Mouse (Mus musculus) neural tube, embryonic 12.5 days (tissue): ENCODE results near the gene Snapc2. TPM values are rescaled to one million over a fixed set of nuclear protein-coding genes. Genes with fewer than 3 reads are reported as not detected.

ENCODE experiments used
- ATAC-seq: fragments of 200-750 bp; cut with Nextera tagmentation; 2 replicates; pipeline ENCODE4 v1.8.0; 2017; ENCODE audit warnings: low read depth, mild to moderate bottlenecking, moderate TSS enrichment, moderate library complexity; ENCODE audit not compliant: low FRiP score
- H3K27ac ChIP-seq: fragments of 300-500 bp; sonication (generic); 2 replicates; pipeline ENCODE4 v1.5.1; 2016
- H3K27me3 ChIP-seq: fragments of 300-500 bp; sonication (generic); replicated peaks from 2 replicates; pipeline ENCODE4 v1.6.1; 2016; ENCODE audit warnings: mild to moderate bottlenecking
- H3K36me3 ChIP-seq: fragments of 300-500 bp; sonication (generic); 2 replicates; pipeline ENCODE4 v1.6.1; 2016; ENCODE audit warnings: mild to moderate bottlenecking
- H3K4me1 ChIP-seq: fragments of 300-500 bp; sonication (generic); 2 replicates; pipeline ENCODE4 v1.6.1; 2016
- H3K4me2 ChIP-seq: fragments of 300-500 bp; sonication (generic); replicated peaks from 2 replicates; pipeline ENCODE4 v1.6.1; 2016; ENCODE audit warnings: mild to moderate bottlenecking
- H3K4me3 ChIP-seq: fragments of 300-500 bp; sonication (generic); 2 replicates; pipeline ENCODE4 v1.5.1; 2016
- H3K9ac ChIP-seq: fragments of 300-500 bp; sonication (generic); 2 replicates; pipeline ENCODE4 v1.6.1; 2016; ENCODE audit warnings: mild to moderate bottlenecking
- H3K9me3 ChIP-seq: fragments of 300-500 bp; sonication (generic); 2 replicates; pipeline ENCODE4 v1.6.1; 2016; ENCODE audit warnings: mild to moderate bottlenecking
- WGBS: fragments of 180-500 bp; shearing (Covaris S2); methylation state at CpG from one replicate; pipeline ENCODE4 v1.1.7; 2016; 5-methylcytosine and 5-hydroxymethylcytosine counted together
- polyA plus RNA-seq: library from polyadenylated mRNA; unstranded; fragments of >200 nt; fragmentation: Nextera tagmentation; extraction: Ambion mirVana; gene quantifications from 2 replicates; pipeline ENCODE4 v1.2.1, GENCODE M21; 2016

Snapc2 gene
- polyA plus RNA-seq, 1 experiment from 2014 or later = 63.2 TPM

- 73% methylated on average over 4 of the region's 4 CpGs for WGBS
- no peaks in the 10 kb centered on the region for H3K9me3 ChIP-seq
- H3K27me3 ChIP-seq = no peaks in the 10 kb centered on the region
- peak overlapping the region; percentile 92 for H3K9ac ChIP-seq
- H3K27ac ChIP-seq = no peak overlapping the region; the same call in 1 of the 2 replicates
- peak overlapping the region; percentile 78 for H3K4me2 ChIP-seq
- H3K4me1 ChIP-seq = peaks cover 40% of the 10 kb centered on the region
- H3K4me3 ChIP-seq = peak overlapping the region; percentile 86
- H3K36me3 ChIP-seq = peaks cover 51% of the 10 kb centered on the region
- ATAC-seq = no peak
These were observed 4.5 kb downstream of the Snapc2 start for GRCm38 (mm10) chr8:4257350-4257749.

- peaks cover 40% of the 10 kb centered on the region for H3K4me1 ChIP-seq
- 2% methylated on average over 35 of the region's 35 CpGs for WGBS
- H3K27ac ChIP-seq = peak overlapping the region; percentile 89
- H3K4me3 ChIP-seq = peak overlapping the region; percentile 86
- peak overlapping the region; percentile 92 for H3K9ac ChIP-seq
- peak; percentile 77 for ATAC-seq
- no peaks in the 10 kb centered on the region for H3K27me3 ChIP-seq
- peaks cover 59% of the 10 kb centered on the region for H3K36me3 ChIP-seq
- peak overlapping the region; percentile 78 for H3K4me2 ChIP-seq
- no peaks in the 10 kb centered on the region for H3K9me3 ChIP-seq
These were observed 5.4 kb downstream of the Snapc2 start for GRCm38 (mm10) chr8:4258233-4258632.

GRCm38 (mm10) chr8:4258678-4259077 is 5.8 kb downstream of the Snapc2 start:
- H3K9me3 ChIP-seq = no peaks in the 10 kb centered on the region
- ATAC-seq = peak; percentile 76
- peak overlapping the region; percentile 89 for H3K27ac ChIP-seq
- WGBS = under 1% methylated on average over 32 of the region's 32 CpGs
- H3K4me1 ChIP-seq = peaks cover 38% of the 10 kb centered on the region
- H3K4me3 ChIP-seq = peak overlapping the region; percentile 86
- peak overlapping the region; percentile 78 for H3K4me2 ChIP-seq
- H3K27me3 ChIP-seq = no peaks in the 10 kb centered on the region
- H3K36me3 ChIP-seq = peaks cover 63% of the 10 kb centered on the region
- peak overlapping the region; percentile 92 for H3K9ac ChIP-seq

- H3K9ac ChIP-seq = peak within 1 kb of the TSS; percentile 92
- H3K4me2 ChIP-seq = peak within 1 kb of the TSS; percentile 78
- ATAC-seq = peak; percentile 90
- 6% methylated on average over 33 of the region's 33 CpGs for WGBS
- H3K4me3 ChIP-seq = peak within 1 kb of the TSS; percentile 86
- H3K27me3 ChIP-seq = no peaks in the 10 kb centered on the region
- peak within 1 kb of the TSS; percentile 89 for H3K27ac ChIP-seq
- H3K36me3 ChIP-seq = peaks cover 69% of the 10 kb centered on the region
- no peaks in the 10 kb centered on the region for H3K9me3 ChIP-seq
- peaks cover 32% of the 10 kb centered on the region for H3K4me1 ChIP-seq
These were observed 6.4 kb downstream of the Snapc2 start, which contains the start of gene Ctxn1 for GRCm38 (mm10) chr8:4259125-4259804. Gene Ctxn1 (minus strand): TSS chr8:4259274.

GRCm38 (mm10) chr8:4259805-4260170 is 6.9 kb downstream of the Snapc2 start:
- H3K36me3 ChIP-seq = peaks cover 72% of the 10 kb centered on the region
- no peaks in the 10 kb centered on the region for H3K9me3 ChIP-seq
- no peak overlapping the region for H3K4me3 ChIP-seq
- no peak overlapping the region for H3K4me2 ChIP-seq
- H3K27ac ChIP-seq = no peak overlapping the region
- ATAC-seq = no peak
- no peaks in the 10 kb centered on the region for H3K27me3 ChIP-seq
- no peak overlapping the region for H3K9ac ChIP-seq
- WGBS = 89% methylated on average over 4 of the region's 4 CpGs
- H3K4me1 ChIP-seq = peaks cover 31% of the 10 kb centered on the region

GRCm38 (mm10) chr8:4263105-4263791 is 10.4 kb downstream of the Snapc2 start:
- Histone ChIP-seq H3K4me1 (peaks cover 9% of the 10 kb centered on the region), H3K27me3 (no peaks in the 10 kb centered on the region), H3K27ac (no peak overlapping the region), H3K4me2 (no peak overlapping the region), H3K36me3 (peaks cover 83% of the 10 kb centered on the region), H3K4me3 (no peak overlapping the region), H3K9me3 (no peaks in the 10 kb centered on the region), H3K9ac (no peak overlapping the region)
- 88% methylated on average over 8 of the region's 8 CpGs for WGBS
- no peak for ATAC-seq

GRCm38 (mm10) chr8:4265160-4265914 is 12.5 kb downstream of the Snapc2 start:
- 95% methylated on average over 15 of the region's 15 CpGs for WGBS
- no peak overlapping the region for H3K4me3 ChIP-seq
- H3K9me3 ChIP-seq = no peaks in the 10 kb centered on the region
- H3K9ac ChIP-seq = no peak overlapping the region
- no peaks in the 10 kb centered on the region for H3K4me1 ChIP-seq
- ATAC-seq = no peak
- peaks cover 96% of the 10 kb centered on the region for H3K36me3 ChIP-seq
- H3K27ac ChIP-seq = no peak overlapping the region
- H3K27me3 ChIP-seq = no peaks in the 10 kb centered on the region
- H3K4me2 ChIP-seq = no peak overlapping the region

GRCm38 (mm10) chr8:4267627-4268026 is 14.7 kb downstream of the Snapc2 start:
- Histone ChIP-seq H3K4me2 (no peak overlapping the region), H3K4me3 (no peak overlapping the region), H3K9me3 (no peaks in the 10 kb centered on the region), H3K9ac (no peak overlapping the region), H3K4me1 (no peaks in the 10 kb centered on the region), H3K36me3 (peaks cover 90% of the 10 kb centered on the region), H3K27me3 (no peaks in the 10 kb centered on the region), H3K27ac (no peak overlapping the region)
- ATAC-seq = peak; percentile 64; the same call in 1 of the 2 replicates
- WGBS = 79% methylated on average over 15 of the region's 15 CpGs

- H3K36me3 ChIP-seq = peaks cover 85% of the 10 kb centered on the region
- H3K4me3 ChIP-seq = no peak overlapping the region
- no peaks in the 10 kb centered on the region for H3K9me3 ChIP-seq
- 93% methylated on average over 6 of the region's 6 CpGs for WGBS
- H3K27me3 ChIP-seq = no peaks in the 10 kb centered on the region
- no peak overlapping the region for H3K4me2 ChIP-seq
- no peak overlapping the region for H3K9ac ChIP-seq
- H3K27ac ChIP-seq = no peak overlapping the region
- peaks cover under 1% of the 10 kb centered on the region; the same call in 1 of the 2 replicates for H3K4me1 ChIP-seq
- ATAC-seq = no peak
These were observed 16.7 kb downstream of the Snapc2 start for GRCm38 (mm10) chr8:4269609-4270008.

GRCm38 (mm10) chr8:4275275-4276110 is 22.6 kb downstream of the Snapc2 start, which contains the start of gene Timm44:
Gene Timm44 (minus strand): TSS chr8:4275913.
- Histone ChIP-seq H3K27me3 (no peaks in the 10 kb centered on the region), H3K9me3 (no peaks in the 10 kb centered on the region), H3K9ac (peak within 1 kb of the TSS; percentile 66), H3K4me2 (peak within 1 kb of the TSS; percentile 85), H3K36me3 (peaks cover 27% of the 10 kb centered on the region), H3K4me1 (peaks cover 7% of the 10 kb centered on the region), H3K4me3 (peak within 1 kb of the TSS; percentile 73), H3K27ac (no peak within 1 kb of the TSS)
- WGBS = 1% methylated on average over 39 of the region's 39 CpGs
- peak; percentile 98 for ATAC-seq

- peak overlapping the region; percentile 85 for H3K4me2 ChIP-seq
- no peaks in the 10 kb centered on the region for H3K27me3 ChIP-seq
- peaks cover 7% of the 10 kb centered on the region for H3K4me1 ChIP-seq
- no peak for ATAC-seq
- peak overlapping the region; percentile 73 for H3K4me3 ChIP-seq
- H3K36me3 ChIP-seq = peaks cover 24% of the 10 kb centered on the region; the same call in 1 of the 2 replicates
- no peak overlapping the region for H3K27ac ChIP-seq
- H3K9ac ChIP-seq = peak overlapping the region; percentile 58
- WGBS = 31% methylated on average over 9 of the region's 9 CpGs
- H3K9me3 ChIP-seq = no peaks in the 10 kb centered on the region
These were observed 23.2 kb downstream of the Snapc2 start for GRCm38 (mm10) chr8:4276111-4276465.
